Mouse (Mus musculus): Measurements from ENCODE around the gene Gm49673. TPM values are rescaled to one million over a fixed set of nuclear protein-coding genes. Genes with fewer than 3 reads are reported as not detected.
"Not testable (repeated sequence)": the region's sequence is repeated elsewhere in the genome, so short reads cannot be mapped to it uniquely, and the experiment has no call there.

Gene Gm49673
- polyA plus RNA-seq, 1 experiment from 2014 or later: 0.28 TPM

DNA sequence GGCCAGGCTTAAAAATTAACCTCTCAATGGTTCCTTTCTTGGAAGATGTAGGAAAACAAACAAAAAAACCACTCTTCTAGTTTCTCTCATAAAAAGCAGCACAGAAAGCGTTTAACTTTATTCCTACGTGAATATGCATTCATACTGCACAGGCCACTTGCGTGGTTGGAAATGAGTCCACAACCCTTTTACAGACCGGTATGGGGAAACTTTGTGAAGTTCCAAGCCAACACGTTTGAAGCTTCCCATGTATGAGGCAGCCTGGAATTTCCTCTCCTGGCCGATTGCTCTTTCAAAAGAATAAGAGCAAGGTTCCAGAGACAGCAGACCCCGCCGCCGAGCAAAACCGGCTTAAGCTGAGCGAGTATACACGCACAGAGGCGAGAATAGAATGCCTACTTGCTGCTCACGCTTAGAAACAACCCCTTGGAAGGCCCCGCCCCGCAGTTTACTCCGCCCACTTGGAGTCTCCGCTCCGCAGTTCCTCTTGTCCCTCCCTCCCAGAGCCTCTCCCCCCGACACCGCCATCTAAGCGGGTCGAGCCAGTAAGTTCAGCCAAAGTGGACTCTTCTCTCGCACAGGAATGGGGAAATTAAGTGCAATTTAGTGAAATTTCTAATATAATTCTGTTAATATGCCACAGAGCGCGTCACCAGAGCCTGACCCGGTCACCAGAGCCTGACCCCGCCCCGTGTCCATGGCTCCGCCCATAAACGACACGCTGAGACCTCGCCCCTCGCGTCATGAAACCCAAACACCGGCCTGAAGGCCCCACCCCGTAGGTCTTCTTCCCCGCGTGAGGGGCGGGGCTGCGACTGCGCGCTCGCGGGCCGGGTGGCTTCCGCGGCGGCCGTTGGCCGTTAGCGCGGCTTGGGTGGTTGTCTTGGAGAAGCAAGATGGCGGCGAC, 17.4 kb upstream of the Gm49673 start, which contains the start of gene Fgfr1op:
Fgfr1op (plus strand) TSS at position 801 of the 907 bp plus-strand sequence.
- H3K9me3 ChIP-seq; H3K36me3 ChIP-seq; H3K4me1 ChIP-seq (replicated peaks); H3K27me3 ChIP-seq: not testable (repeated sequence)
- 1% methylated on average over 18 of the region's 55 CpGs for WGBS
- ATAC-seq (ENCODE audit: low read depth): peak; percentile 97
- H3K4me2 ChIP-seq: peak within 1 kb of the TSS; percentile 55
- H3K4me3 ChIP-seq: peak within 1 kb of the TSS; percentile 50
- peak within 1 kb of the TSS; percentile 65 for H3K9ac ChIP-seq
- H3K27ac ChIP-seq (replicated peaks): 0 out of 2 replicates have a peak within 1 kb of the TSS, but pooled peaks have one; percentile 56

DNA sequence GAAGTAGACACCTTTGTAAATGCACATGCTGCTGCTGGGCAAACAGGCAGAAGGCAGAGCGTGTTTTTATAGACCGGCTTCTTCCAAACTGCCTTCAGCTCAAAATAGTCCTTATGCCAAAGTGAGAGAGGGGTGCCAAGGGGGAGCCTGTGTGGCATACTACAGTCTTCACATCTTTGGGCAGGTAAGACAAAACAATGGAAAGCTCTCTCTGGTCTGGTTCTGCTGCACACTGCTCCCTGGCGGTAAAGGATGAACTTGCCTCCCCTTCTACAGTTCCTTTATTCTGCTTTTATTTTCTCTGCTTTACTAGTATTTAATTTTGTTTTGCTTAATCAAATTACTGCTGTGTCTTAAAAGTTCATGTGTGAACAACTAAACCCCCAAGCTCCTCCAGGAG, 13.4 kb upstream of the Gm49673 start:
- ATAC-seq (ENCODE audit: low read depth); H3K9ac ChIP-seq; H3K9me3 ChIP-seq; H3K27me3 ChIP-seq; H3K36me3 ChIP-seq; H3K4me2 ChIP-seq; H3K27ac ChIP-seq (replicated peaks); H3K4me1 ChIP-seq (replicated peaks); H3K4me3 ChIP-seq: not testable (repeated sequence)
- WGBS: 65% methylated on average over 3 of the region's 3 CpGs

DNA sequence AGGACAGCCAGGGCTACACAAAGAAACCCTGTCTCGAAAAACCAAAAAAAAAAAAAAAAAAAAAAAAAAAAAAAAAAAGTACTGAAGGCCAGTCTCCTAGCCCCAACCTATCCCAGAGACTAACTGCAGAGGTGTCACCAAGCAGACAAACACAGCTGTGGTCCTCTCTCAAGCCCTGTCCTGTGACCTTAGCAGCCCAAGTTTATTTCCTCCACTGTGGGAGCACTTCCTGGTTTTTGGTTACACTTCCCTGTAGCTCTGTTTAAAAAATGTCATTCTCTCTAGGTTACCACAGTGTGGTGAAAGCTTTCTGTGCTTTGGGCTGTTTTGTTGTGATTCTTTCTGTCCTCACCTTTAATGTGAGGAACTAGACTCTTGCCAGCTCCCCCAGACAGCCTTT, 11.0 kb upstream of the Gm49673 start:
- not testable (repeated sequence) for H3K4me2 ChIP-seq; ATAC-seq (ENCODE audit: low read depth); H3K4me3 ChIP-seq; H3K27me3 ChIP-seq; H3K4me1 ChIP-seq (replicated peaks); H3K9ac ChIP-seq; H3K27ac ChIP-seq (replicated peaks); H3K9me3 ChIP-seq; H3K36me3 ChIP-seq
- no CpG with 5 or more reads among the region's 1 CpGs for WGBS

DNA sequence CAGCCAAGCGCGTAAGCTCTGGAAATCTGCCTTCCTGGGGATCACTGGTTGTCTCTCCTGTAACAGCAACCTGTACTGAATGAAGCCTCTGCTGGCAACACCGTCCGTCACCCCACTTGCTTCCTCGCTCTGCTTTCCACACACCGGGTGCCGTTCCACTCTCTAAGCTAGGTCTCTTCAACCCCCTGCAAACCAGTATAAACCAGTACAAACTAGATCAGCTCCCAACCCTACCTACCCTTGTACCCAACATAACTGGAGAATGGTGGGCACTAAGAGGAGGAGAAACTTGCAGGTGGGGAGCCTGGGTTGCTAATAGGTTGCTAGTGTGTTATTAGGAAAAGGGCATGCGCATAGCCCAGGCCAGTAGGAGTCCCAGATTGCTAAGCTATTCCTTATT, 8.4 kb upstream of the Gm49673 start:
- not testable (repeated sequence) for H3K27ac ChIP-seq (replicated peaks); H3K36me3 ChIP-seq; H3K4me3 ChIP-seq; H3K4me2 ChIP-seq; H3K27me3 ChIP-seq; H3K4me1 ChIP-seq (replicated peaks); H3K9ac ChIP-seq; H3K9me3 ChIP-seq; ATAC-seq (ENCODE audit: low read depth)
- WGBS: no CpG with 5 or more reads among the region's 8 CpGs

DNA sequence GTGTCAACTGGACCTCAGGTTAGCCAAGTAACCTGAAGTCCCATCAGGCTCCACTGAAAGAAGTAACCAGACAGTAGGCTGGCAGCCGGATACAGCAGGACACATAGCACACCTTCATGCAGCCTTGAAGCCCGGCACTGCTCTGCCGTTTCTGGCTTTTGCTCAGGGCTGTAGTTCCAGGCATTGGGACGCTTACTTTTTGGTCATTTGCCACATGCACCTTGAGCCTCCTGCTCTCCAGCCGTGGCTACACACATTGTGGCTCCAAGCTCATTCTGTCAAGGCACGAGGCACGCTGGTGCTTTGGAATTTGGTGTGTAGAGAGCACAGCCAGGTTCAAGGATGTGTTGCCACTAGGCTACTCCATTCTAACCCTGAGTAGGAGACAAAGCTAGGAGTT, 7.4 kb upstream of the Gm49673 start:
- H3K9ac ChIP-seq; H3K27me3 ChIP-seq; H3K4me2 ChIP-seq; ATAC-seq (ENCODE audit: low read depth); H3K4me1 ChIP-seq (replicated peaks); H3K27ac ChIP-seq (replicated peaks); H3K36me3 ChIP-seq; H3K9me3 ChIP-seq; H3K4me3 ChIP-seq: not testable (repeated sequence)
- 87% methylated on average over 7 of the region's 7 CpGs for WGBS

GRCm38 (mm10) chr17:8146931-8147330, 657 bp downstream of the Gm49673 start:
- not testable (repeated sequence) for H3K36me3 ChIP-seq; H3K27me3 ChIP-seq; H3K9me3 ChIP-seq; H3K27ac ChIP-seq (replicated peaks); H3K4me1 ChIP-seq (replicated peaks)
- Histone ChIP-seq H3K4me2 (peak overlapping the region; percentile 59), H3K9ac (peak overlapping the region; percentile 70), H3K4me3 (peak overlapping the region; percentile 50)
- WGBS: 24% methylated on average over 5 of the region's 5 CpGs
- 0 out of 2 replicates have a peak, but pooled peaks have one; percentile 1 for ATAC-seq (ENCODE audit: low read depth)

- not testable (repeated sequence) for H3K27me3 ChIP-seq; H3K9me3 ChIP-seq; H3K36me3 ChIP-seq; H3K4me1 ChIP-seq (replicated peaks); H3K4me2 ChIP-seq; H3K9ac ChIP-seq; H3K4me3 ChIP-seq; H3K27ac ChIP-seq (replicated peaks); ATAC-seq (ENCODE audit: low read depth)
- 57% methylated on average over 10 of the region's 14 CpGs for WGBS
These were observed 3.5 kb downstream of the Gm49673 start for GRCm38 (mm10) chr17:8143802-8144673.

DNA sequence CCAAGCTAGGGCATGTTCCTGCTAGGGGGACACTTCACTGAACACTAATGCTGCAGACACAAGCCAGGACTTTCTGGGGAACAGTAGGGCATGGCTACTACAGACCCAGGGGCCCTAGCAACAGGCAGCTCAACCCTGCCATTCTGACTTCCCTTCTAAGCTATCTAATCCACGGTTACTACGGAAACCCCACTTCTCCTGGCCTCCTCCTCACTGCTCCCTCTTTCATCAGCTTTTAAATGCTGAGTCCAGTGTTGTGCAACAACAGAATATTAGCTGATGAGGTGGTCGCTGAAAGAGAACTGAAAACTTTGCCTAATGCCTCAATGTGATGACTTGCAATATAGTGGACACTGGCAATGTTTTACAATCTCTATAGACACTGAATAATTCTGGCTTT, 7.4 kb downstream of the Gm49673 start:
- not testable (repeated sequence) for H3K36me3 ChIP-seq; H3K4me2 ChIP-seq; H3K4me3 ChIP-seq; ATAC-seq (ENCODE audit: low read depth); H3K9me3 ChIP-seq; H3K27me3 ChIP-seq; H3K4me1 ChIP-seq (replicated peaks); H3K9ac ChIP-seq; H3K27ac ChIP-seq (replicated peaks)
- WGBS: 91% methylated on average over 3 of the region's 3 CpGs

DNA sequence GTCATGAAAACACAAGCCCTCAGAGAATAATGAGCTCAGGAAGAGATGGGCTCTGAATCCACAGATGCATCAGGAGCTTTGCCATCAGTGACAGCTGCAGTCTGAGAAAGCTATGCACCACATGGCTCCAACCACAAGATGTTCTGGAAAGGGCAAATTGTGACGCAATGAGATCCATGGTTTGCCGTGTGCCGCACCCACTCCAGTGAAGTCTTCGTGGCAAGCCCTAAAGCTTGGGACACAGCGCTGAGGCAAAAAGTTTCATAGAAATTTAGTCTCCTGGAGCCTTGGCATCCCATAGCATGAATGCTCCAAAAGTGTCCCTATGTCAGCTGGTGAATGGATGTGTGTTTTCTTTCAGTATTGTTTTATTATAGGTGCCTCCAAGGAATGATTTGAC, 9.5 kb downstream of the Gm49673 start:
- not testable (repeated sequence) for H3K4me3 ChIP-seq; H3K9ac ChIP-seq; H3K27me3 ChIP-seq; H3K4me2 ChIP-seq; H3K4me1 ChIP-seq (replicated peaks); ATAC-seq (ENCODE audit: low read depth); H3K27ac ChIP-seq (replicated peaks); H3K36me3 ChIP-seq; H3K9me3 ChIP-seq
- WGBS: 93% methylated on average over 5 of the region's 5 CpGs

GRCm38 (mm10) chr17:8130849-8131248, 16.7 kb downstream of the Gm49673 start:
- not testable (repeated sequence) for H3K4me3 ChIP-seq; H3K9ac ChIP-seq; ATAC-seq (ENCODE audit: low read depth); H3K4me1 ChIP-seq (replicated peaks); H3K36me3 ChIP-seq; H3K27ac ChIP-seq (replicated peaks); H3K9me3 ChIP-seq; H3K4me2 ChIP-seq; H3K27me3 ChIP-seq
- WGBS: no CpG with 5 or more reads among the region's 6 CpGs

GRCm38 (mm10) chr17:8129578-8129977, 18.0 kb downstream of the Gm49673 start:
- WGBS: 92% methylated on average over 9 of the region's 9 CpGs
- not testable (repeated sequence) for H3K4me3 ChIP-seq; ATAC-seq (ENCODE audit: low read depth)

GRCm38 (mm10) chr17:8128326-8128993, 19.1 kb downstream of the Gm49673 start:
- H3K9me3 ChIP-seq; H3K36me3 ChIP-seq; H3K4me1 ChIP-seq (replicated peaks); H3K27ac ChIP-seq (replicated peaks); ATAC-seq (ENCODE audit: low read depth); H3K27me3 ChIP-seq; H3K9ac ChIP-seq; H3K4me3 ChIP-seq; H3K4me2 ChIP-seq: not testable (repeated sequence)
- 88% methylated on average over 1 of the region's 7 CpGs for WGBS

More at GRCm38 (mm10) chr17:8129578-8129977, 18.0 kb downstream of the Gm49673 start:
- H3K36me3 ChIP-seq; H3K27ac ChIP-seq (replicated peaks); H3K9me3 ChIP-seq; H3K4me1 ChIP-seq (replicated peaks); H3K27me3 ChIP-seq; H3K4me2 ChIP-seq; H3K9ac ChIP-seq: not testable (repeated sequence)

Data from neural tube, embryonic 13.5 days (tissue).